Mouse (Mus musculus): ENCODE measurements around the gene Nfkbib.

Nfkbib gene

GRCm38 (mm10) chr7:28799994-28800393 is 32.7 kb upstream of the Nfkbib start:
- no peak for DNase-seq (ENCODE audit: low spot score)

DNA sequence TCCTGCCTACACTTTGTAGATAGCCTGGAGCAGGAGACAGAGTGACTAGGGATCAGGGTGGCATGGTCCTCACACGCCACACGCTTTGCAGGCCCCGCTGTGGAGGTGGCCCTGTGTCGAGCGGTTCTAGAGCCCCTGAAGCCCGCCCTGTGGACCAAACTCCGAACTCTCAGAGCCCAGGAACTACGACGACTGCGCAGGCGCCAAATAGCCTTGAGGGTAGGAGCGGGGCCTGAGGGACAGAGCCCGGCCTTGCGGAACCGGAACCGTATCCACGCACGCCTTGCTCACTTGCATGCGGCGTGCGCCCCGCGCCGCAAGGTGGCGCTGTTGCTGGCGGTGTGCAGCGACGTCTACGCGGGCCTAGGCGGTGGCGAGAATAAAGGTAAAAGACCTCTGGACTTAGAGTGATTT is 29.3 kb upstream of the Nfkbib start:
- DNase-seq (ENCODE audit: low spot score) = peak; percentile 80

DNA sequence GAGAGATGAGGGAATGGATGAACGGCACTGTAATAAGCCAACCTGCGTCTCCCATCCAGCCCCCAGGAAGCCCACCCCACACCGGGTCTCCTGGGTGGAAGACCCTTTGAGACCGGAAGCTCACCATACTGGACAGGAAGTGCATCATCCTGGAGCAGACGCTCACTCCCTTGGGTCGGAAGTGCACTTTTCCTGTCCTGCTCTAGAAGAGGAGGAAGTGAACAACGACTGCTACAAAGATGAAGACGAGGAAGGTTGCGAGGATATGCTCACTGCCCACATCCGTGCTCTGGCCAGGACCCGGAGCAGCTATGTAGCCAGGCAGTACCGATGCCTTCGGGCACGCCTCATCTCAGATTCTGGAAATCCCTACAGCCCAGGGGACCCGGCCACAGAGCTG is 28.5 kb upstream of the Nfkbib start:
- no peak for DNase-seq (ENCODE audit: low spot score)

DNA sequence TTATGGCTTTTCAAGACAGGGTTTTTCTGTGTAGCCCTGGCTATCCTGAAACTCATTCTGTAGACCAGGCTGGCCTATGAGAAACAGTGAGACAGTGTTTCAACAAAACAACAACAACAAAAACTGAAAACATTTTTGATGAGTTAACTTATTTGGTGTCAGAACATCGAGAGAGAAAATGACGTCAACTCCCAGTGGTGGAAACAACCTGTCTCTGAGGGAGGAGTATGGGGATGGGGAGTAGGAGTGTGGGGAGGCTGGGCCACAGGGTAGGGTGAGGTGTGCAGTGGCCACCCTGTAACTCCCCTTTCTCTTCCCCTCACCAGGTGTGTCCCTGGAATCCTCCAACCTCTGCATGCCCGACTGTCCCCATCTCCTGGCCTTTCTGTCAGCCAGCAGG is 27.2 kb upstream of the Nfkbib start:
- no peak for DNase-seq (ENCODE audit: low spot score)

DNA sequence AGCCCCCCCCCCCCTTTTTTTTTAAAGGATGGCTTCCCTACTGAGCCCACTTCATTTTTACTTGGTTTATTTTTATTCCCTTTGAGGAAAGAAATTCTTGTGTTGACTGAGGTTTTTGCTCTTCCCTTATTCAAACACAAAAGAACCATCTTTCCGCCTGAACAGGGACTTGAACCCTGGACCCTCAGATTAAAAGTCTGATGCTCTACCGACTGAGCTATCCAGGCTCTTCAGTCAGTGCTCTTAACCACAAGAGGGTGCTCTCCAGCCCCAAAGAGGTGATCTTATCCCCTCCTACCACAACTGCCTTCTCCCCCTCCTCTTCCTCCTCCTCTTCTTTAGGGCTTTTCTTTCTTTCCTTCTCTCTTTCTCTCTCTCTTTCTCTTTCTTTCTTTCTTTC is 26.5 kb upstream of the Nfkbib start:
- DNase-seq (ENCODE audit: low spot score) = peak; percentile 45

DNA sequence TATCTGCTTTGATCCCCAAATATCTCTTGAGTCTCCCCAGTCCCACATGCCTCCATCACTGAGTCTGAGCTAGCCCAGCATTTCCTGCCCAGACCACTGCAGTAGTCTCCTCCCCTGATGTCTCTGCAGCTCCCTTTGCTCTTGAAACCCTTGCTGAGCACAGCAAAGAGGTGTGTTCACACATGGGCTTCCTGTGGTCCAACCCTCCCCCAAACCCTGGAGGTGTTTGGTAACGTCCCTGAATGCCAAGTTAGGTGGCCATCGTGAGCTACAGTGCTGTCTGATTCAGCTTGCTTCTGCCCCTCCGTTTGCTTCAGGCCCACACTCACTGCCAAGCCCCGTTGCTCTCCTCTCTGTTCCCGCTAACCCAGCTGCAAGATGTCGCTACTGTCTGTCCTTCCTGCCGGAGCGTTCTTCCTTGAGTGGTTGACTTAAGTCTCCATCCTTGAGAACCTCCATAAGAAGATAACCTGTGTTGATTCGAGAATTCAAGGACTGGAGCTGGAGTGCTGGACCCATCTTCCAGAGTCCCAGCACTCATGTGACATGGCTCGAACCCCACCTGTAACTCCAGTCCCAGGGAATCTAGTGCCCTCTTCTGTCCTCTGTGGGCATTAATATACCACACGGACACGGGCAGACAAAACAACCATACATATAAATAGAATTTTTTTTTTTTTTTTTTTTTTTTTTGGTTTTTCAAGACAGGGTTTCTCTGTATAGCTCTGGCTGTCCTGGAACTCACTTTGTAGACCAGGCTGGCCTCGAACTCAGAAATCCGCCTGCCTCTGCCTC is 25.3 kb upstream of the Nfkbib start:
- no peak for DNase-seq (ENCODE audit: low spot score)

DNA sequence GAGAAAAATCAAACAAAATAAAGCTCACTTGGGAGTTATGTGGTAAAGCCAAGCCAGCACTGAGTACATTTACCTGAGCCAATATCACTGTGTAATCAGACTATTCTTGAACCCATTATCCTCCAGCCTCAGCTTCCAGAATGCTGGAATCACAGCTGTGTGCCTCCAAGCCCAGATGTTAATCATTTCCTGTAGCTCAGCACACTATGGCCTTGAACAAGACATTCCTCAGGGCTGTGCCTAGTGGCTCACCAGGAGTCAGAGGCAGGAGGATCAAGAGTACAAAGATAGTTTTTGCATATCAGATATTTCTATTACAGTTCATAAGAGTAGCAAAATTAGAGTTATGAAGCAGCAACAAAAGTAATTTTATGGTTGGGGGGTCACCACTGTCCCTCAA is 24.4 kb upstream of the Nfkbib start:
- no peak for DNase-seq (ENCODE audit: low spot score)

DNA sequence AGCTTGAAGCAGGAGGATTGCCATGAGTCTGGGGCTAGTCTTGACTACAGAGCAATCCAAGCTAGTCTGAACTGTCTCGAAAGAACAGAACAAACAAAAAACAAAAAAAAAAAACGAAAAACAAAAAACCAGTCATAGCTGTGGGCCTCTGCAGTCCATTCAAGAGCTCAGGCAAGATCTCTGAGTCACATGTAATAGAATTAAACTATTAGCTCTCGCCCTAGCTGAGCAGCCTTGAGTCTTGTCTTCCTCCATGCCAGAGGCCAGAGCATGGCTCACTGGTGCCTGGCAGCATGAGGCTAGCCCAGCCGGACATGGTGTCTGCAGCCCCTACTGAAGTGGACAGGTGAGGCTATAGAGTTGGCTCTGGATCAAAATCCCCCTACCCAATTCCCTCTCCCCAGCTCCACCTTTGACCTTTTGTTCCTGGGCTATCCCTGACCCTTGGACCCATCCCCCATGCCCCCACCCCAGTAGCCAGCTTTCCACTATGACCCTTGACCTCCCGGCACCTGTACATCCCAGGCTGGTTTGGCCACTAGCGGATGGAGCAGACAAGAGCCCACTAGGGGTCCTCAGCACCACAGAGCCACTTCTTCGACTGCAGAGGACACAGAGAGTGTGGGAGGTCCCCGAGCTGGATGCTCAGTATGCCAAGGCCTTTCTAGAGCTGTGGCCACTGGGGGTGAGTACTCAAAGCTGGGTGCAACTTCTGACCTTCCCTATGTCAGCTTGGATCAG is 22.9 kb upstream of the Nfkbib start:
- peak; percentile 73 for DNase-seq (ENCODE audit: low spot score)

DNA sequence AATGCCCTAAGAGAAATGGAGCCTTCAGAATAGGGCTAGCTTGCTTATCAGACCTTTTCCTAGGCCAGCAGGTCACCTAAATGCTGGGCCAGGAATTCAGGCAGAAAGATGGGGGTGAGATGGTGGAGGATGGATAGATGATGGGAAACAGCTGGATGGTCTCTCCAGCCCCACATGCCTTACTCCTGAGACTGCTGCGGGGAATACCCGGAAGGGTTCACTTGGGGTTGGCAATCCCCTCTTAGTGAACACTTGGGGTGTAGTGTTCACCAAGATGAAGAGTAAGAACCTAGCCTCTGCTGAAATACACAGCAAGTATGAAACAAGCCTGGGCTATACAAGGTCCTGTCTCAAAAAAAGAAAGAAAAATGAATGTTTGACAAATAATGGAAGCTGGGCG is 21.9 kb upstream of the Nfkbib start:
- no peak for DNase-seq (ENCODE audit: low spot score)

- DNase-seq (ENCODE audit: low spot score) = no peak
Measured at GRCm38 (mm10) chr7:28788307-28789195, 21.2 kb upstream of the Nfkbib start, which contains the start of gene Rinl. Gene Rinl, plus strand, starts transcription at chr7:28788969.

- DNase-seq (ENCODE audit: low spot score) = no peak
Measured at GRCm38 (mm10) chr7:28787884-28788283, 20.6 kb upstream of the Nfkbib start.

DNA sequence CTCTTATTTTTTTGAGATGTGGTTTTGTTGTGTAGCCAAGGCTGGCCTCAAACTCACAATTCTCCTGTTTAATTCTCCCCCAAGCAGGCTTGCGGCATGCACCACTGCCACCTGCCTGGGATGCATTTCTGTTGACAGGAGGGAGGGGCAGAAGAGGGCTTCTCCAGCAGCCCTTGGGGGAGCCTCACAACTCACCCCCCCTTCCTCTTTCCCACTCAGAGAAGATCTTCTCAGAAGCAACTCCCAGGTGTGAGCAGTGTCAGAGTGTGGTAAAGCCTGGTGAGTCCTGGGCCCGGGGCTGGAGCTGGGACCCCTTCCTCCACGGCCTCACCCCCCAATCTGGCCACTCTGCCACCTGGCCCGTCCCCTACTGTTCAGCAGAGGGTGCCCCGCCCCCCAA is 17.8 kb upstream of the Nfkbib start:
- no peak for DNase-seq (ENCODE audit: low spot score)

DNA sequence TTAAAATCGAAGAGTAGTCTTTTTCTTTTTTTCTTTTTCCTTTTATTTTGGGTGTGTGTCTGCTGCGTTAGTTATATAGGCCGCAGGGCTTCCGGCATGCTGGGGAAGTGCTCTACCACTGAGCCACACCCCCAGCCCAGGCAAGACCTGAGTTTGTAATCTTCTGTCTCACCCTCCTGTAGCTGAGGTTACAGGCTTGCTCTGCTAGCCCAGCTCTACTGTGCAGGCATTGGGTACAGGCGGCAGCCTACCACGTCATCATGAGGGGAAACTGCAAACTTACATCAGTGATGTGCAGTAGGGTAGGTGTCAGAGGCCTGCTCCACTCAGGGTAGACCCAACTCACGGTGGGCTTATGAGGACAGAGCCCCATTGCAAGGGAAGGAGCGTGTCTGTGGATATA is 13.9 kb upstream of the Nfkbib start:
- no peak for DNase-seq (ENCODE audit: low spot score)

GRCm38 (mm10) chr7:28780857-28781256 is 13.5 kb upstream of the Nfkbib start:
- DNase-seq (ENCODE audit: low spot score) = peak; percentile 37

DNA sequence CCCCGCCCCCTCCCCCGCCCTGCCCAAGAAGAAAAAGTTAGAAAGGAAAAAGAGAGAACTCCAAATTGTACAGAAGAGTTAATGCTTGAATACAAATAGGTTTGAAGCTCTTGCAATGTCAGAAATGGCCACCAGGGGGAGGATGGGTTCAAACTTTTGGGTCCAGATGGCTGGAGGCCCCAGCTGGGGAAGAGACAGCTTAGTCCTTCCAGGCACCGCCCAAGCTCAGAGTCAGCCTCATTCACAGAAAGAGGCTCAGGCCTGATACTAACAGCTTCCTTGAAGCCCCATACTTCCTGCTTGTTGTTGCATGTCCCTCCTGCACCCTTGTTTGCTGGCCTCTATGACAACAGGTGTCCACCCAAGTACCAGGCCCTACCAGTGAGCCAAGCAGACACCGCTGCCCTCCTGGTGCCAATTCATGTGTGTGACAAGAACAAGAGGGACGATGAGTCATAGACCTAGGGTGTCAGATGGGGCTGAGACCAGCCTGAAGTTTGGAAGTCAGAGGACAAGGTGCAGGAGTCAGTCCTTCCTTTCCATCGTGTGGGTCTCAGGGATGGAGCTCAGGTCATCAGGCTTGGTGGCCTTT is 12.9 kb upstream of the Nfkbib start:
- peak; percentile 96 for DNase-seq (ENCODE audit: low spot score)

GRCm38 (mm10) chr7:28778825-28779224 is 11.5 kb upstream of the Nfkbib start:
- DNase-seq (ENCODE audit: low spot score) = no peak

GRCm38 (mm10) chr7:28775129-28775528 is 7.8 kb upstream of the Nfkbib start:
- DNase-seq (ENCODE audit: low spot score) = no peak

GRCm38 (mm10) chr7:28774164-28774563 is 6.9 kb upstream of the Nfkbib start:
- no peak for DNase-seq (ENCODE audit: low spot score)

DNA sequence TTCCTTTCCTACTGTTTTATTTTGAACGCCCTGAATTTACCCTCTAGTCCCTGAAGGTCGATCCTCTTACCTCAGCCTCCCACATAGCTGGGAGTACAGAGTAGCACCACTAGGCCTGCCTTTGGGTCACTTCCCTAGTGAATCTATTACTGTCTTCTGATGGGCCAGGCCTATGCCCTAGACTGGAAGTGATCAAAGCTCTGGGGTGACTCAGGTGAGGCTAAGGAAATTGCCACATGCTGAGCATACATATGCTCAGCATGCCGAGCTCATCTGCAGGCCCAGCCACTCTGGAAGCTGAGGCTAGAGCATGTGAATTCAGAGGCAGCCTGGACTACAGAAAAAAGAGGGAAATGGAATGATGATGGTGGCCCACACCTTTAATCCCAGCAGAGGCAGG is 5.9 kb upstream of the Nfkbib start:
- no peak for DNase-seq (ENCODE audit: low spot score)

DNA sequence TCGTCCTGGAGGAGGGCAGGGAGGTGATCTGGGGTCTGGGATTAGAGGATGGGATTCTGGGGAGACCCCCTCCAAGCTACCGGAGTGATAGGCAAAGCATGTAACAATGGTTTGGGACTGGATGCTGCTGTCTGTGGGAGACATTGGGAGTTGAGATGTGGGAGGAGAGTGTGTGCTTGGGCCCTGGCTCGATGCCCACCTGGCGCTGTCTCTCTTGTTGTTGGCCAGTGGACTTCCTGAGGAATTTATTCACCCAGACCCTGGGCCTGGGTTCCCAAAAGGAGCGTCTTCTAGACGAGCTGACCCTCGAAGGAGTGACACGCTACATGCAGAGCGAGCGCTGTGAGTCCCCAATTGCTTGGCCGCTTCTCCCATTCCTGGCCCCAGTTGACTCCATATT is 4.6 kb upstream of the Nfkbib start:
- DNase-seq (ENCODE audit: low spot score) = no peak

- DNase-seq (ENCODE audit: low spot score) = no peak
Measured at GRCm38 (mm10) chr7:28770309-28770708, 3.0 kb upstream of the Nfkbib start.

DNA sequence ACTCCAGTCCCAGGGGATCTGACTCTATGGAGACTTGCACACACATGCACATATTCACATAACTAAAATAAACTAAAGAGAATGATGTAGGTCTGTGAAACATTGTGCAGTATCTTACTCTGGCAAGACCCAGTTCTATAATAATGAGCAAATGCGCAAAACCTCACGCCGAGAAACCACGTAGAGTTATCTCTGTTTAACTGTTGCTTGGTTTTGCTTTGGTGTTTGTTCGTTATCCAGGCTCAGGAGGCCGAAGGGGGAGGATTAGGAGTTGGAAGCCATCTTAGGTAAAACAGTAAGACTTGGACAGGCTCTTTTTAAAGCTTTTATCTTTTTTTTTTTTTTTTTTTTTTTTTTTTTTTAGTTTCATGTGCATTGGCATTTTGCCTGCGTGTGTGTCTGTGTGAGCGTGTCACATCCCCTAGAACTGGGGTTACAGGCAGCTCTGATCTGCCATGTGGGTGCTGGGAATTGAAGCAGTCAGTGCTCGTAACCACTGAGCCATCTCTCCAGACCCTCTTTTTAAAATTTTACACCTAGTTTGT is 2.2 kb upstream of the Nfkbib start:
- DNase-seq (ENCODE audit: low spot score) = no peak
